Comparison of ENCODE assay signal across 1 mouse cellular context in genomic region chr2:118918543-118918942, GRCm38 (mm10).
TF ChIP-seq lines count a peak whose summit lies in the region.

No protein-coding gene starts in this region.

TF ChIP-seq in CH12.LX, 34 proteins besides CTCF, POLR2A, EP300 and RAD21 (continued from another document):
- peak; percentile 60; the same call in 1 of the 2 replicates for TF ChIP-seq RCOR1 (conservative IDR thresholded peaks at IDR 0.05; ENCODE audit: low read depth, low read length)
- TF ChIP-seq JUND (conservative IDR thresholded peaks at IDR 0.05; ENCODE audit: low read depth, low read length) = peak; percentile 93
- no peak for TF ChIP-seq KAT2A (IDR thresholded peaks at IDR 0.05; ENCODE audit: insufficient replicate concordance, low read length)
- TF ChIP-seq USF1 (IDR thresholded peaks at IDR 0.05; ENCODE audit: low read depth, low read length) = peak; percentile 75
- no peak for TF ChIP-seq ZMIZ1 (IDR thresholded peaks at IDR 0.05; ENCODE audit: low read depth, low read length)
- peak; percentile 67; the same call in 1 of the 2 replicates for TF ChIP-seq MEF2A (IDR thresholded peaks at IDR 0.05; ENCODE audit: borderline replicate concordance, low read depth, low read length)
- TF ChIP-seq UBTF (IDR thresholded peaks at IDR 0.05; ENCODE audit: low read depth, low read length) = no peak
- no peak for TF ChIP-seq E2F4 (IDR thresholded peaks at IDR 0.05; ENCODE audit: insufficient replicate concordance, low read depth, low read length)
- peak; percentile 75 for TF ChIP-seq MAX (IDR thresholded peaks at IDR 0.05; ENCODE audit: low read length)
- peak; percentile 76 for TF ChIP-seq TCF12 (IDR thresholded peaks at IDR 0.05; ENCODE audit: low read depth, low read length)
- 0 out of 2 replicates have a peak, but pooled peaks have one; percentile 7 for TF ChIP-seq ZNF384 (IDR thresholded peaks at IDR 0.05; ENCODE audit: low read depth, low read length)
- no peak for TF ChIP-seq ZC3H11A (IDR thresholded peaks at IDR 0.05; ENCODE audit: low read depth, low read length)
- peak; percentile 70; the same call in 1 of the 2 replicates for TF ChIP-seq SIN3A (IDR thresholded peaks at IDR 0.05; ENCODE audit: low read length)
- TF ChIP-seq HCFC1 (IDR thresholded peaks at IDR 0.05; ENCODE audit: low read depth, low read length) = peak; percentile 27; the same call in 1 of the 2 replicates
- 0 out of 2 replicates have a peak, but pooled peaks have one; percentile 36 for TF ChIP-seq ELF1 (IDR thresholded peaks at IDR 0.05; ENCODE audit: low read depth, low read length)
- TF ChIP-seq MAFK (IDR thresholded peaks at IDR 0.05; ENCODE audit: insufficient replicate concordance, low read length) = peak; percentile 28; the same call in 1 of the 2 replicates
- TF ChIP-seq NELFE (IDR thresholded peaks at IDR 0.05; ENCODE audit: low read depth, low read length) = no peak
- TF ChIP-seq MAZ (IDR thresholded peaks at IDR 0.05; ENCODE audit: low read depth, low read length) = peak; percentile 82
- peak; percentile 73 for TF ChIP-seq USF2 (conservative IDR thresholded peaks at IDR 0.05; ENCODE audit: low read depth, low read length)
- peak; percentile 42; the same call in 1 of the 2 replicates for TF ChIP-seq CHD2 (IDR thresholded peaks at IDR 0.05; ENCODE audit: low read length)
- peak; percentile 86 for TF ChIP-seq IRF4 (IDR thresholded peaks at IDR 0.05; ENCODE audit: low read depth, low read length)
- peak; percentile 75 for TF ChIP-seq BHLHE40 (IDR thresholded peaks at IDR 0.05; ENCODE audit: low read depth, low read length)
- no peak for TF ChIP-seq TBP (conservative IDR thresholded peaks at IDR 0.05; ENCODE audit: low read depth, low read length)
- no peak for TF ChIP-seq CHD1 (IDR thresholded peaks at IDR 0.05; ENCODE audit: low read depth, low read length)
- no peak for TF ChIP-seq NRF1 (IDR thresholded peaks at IDR 0.05; ENCODE audit: low read depth, low read length)
- TF ChIP-seq ZKSCAN1 (IDR thresholded peaks at IDR 0.05; ENCODE audit: borderline replicate concordance, low read depth, low read length) = no peak
TF ChIP-seq in CH12.LX: peak in this region for 21.
